Mouse (Mus musculus) CD8-positive naive resting alpha-beta T cell, adult 57 days (primary cell): ENCODE data around the gene Etnk1. TPM values are rescaled to one million over a fixed set of nuclear protein-coding genes. Genes with fewer than 3 reads are reported as not detected.

Experiments used
- total RNA-seq: library from RNA; stranded (reverse); gene quantifications from one replicate; pipeline ENCODE4 v1.2.4, GENCODE M21; 2023

The Etnk1 gene
- 89.5 TPM for total RNA-seq

DNA sequence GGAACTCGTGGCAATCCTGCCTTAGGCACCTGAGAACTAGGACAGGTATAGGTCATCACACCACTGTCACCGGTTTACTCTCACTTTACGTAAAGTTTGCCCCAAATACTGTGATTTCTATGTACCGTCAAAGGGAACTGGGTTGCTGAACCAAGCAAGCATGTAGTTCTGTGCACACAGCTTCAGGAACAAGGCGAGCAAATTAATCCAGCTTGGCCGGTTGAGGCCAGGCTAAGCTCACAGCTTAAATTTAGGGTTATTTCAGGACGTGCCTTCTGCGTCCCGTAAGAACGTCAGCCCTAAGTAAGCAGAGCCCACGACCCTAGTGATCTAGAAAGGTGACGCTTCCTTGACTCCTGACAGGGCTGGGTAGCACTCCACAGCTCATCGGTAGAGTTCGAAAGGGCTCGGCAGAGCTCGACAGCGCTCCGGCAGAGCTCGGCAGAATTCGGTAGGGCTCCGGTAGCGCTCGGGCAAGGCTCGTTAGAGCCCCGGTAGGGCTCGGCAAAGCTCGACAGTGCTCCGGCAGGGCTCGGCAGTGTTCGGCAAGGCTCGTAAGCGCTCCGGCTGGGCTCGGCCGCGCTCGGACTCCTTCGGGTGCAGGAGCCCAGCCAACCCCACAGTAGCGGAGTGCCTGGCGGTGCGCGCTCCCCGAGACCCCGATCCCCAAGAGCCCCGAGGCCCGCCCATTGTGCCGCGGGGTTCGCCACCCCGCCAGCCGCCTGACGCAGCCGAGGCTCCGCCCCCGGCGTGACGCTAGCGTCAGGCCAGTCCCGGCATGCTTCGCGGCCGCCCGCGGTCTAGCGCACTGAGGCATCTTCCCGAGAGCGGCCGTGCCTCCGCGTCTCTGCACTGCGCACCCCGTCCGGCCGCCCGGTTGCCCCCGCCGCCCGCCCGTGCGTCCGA lies at the start of gene Etnk1:
Etnk1 (plus strand) TSS at position 770 of the 906 bp plus-strand sequence.

Other genes starting within 250 kb of the Etnk1 start
- 70.0 TPM for gene St8sia1, start 202.8 kb upstream of the Etnk1 start, total RNA-seq
- gene C2cd5, start 67.1 kb upstream of the Etnk1 start, total RNA-seq = 51.2 TPM